Mouse (Mus musculus) heart, postnatal 36 days (tissue): Measurements from ENCODE around the gene Dock9. TPM values are rescaled to one million over a fixed set of nuclear protein-coding genes. Genes with fewer than 3 reads are reported as not detected.

Experiments used
- DNase-seq, 2 experiments: peaks; one replicate each; pipeline ENCODE4 v3.0.0; 2021 to 2022
- intact Hi-C: fragments of 180-260 bp; cut with DNase I; formaldehyde crosslinking; loops from one replicate; pipeline ENCODE4 v1.15.1; 2025
- total RNA-seq, 2 experiments: library from RNA; stranded (reverse); gene quantifications; 2 replicates each; pipeline ENCODE4 v1.2.3; 2021

Dock9 gene
- 10 to 100 TPM; 28.6 to 36.5 TPM for total RNA-seq

GRCm38 (mm10) chr14:121797457-121798410 lies at the start of gene Dock9:
TSS of gene Dock9 (minus strand) at chr14:121797837.
- DNase-seq = peak; percentile 83 to 86
- intact Hi-C loops = loop anchor here (2.0 to 5.0 kb wide), 3 partner anchors 17 to 209 kb away; no protein-coding TSS in a partner anchor

- DNase-seq = no peak
- intact Hi-C loops = no loop called here
These were observed 46.8 kb upstream of the Dock9 start for GRCm38 (mm10) chr14:121844486-121844885.

GRCm38 (mm10) chr14:121840217-121840616 lies 42.6 kb upstream of the Dock9 start:
- intact Hi-C loops = no loop called here
- DNase-seq = no peak

- intact Hi-C loops = no loop called here
- DNase-seq = no peak
These were observed 40.5 kb upstream of the Dock9 start for GRCm38 (mm10) chr14:121838161-121838560.

GRCm38 (mm10) chr14:121833001-121833520 lies 35.4 kb upstream of the Dock9 start:
- no peak for DNase-seq
- intact Hi-C loops = no loop called here

- intact Hi-C loops = no loop called here
- DNase-seq = no peak
These were observed 32.3 kb upstream of the Dock9 start for GRCm38 (mm10) chr14:121829816-121830442.

GRCm38 (mm10) chr14:121827091-121827490 lies 29.5 kb upstream of the Dock9 start:
- DNase-seq = no peak
- intact Hi-C loops = no loop called here

- intact Hi-C loops = no loop called here
- DNase-seq = peak; percentile 25 to 51
These were observed 28.1 kb upstream of the Dock9 start for GRCm38 (mm10) chr14:121825521-121826445.

- peak; percentile 79 for DNase-seq
- intact Hi-C loops = no loop called here
These were observed 26.9 kb upstream of the Dock9 start for GRCm38 (mm10) chr14:121824322-121825103.

- DNase-seq = no peak
- intact Hi-C loops = no loop called here
These were observed 25.4 kb upstream of the Dock9 start for GRCm38 (mm10) chr14:121822997-121823396.

GRCm38 (mm10) chr14:121822506-121822905 lies 24.9 kb upstream of the Dock9 start:
- intact Hi-C loops = no loop called here
- no peak for DNase-seq

- intact Hi-C loops = no loop called here
- peak in 1 of 2 experiments; percentile 20 for DNase-seq
These were observed 9.2 kb upstream of the Dock9 start for GRCm38 (mm10) chr14:121806791-121807190.

GRCm38 (mm10) chr14:121806316-121806715 lies 8.7 kb upstream of the Dock9 start:
- no peak for DNase-seq
- intact Hi-C loops = no loop called here

- intact Hi-C loops = no loop called here
- DNase-seq = no peak
These were observed 6.8 kb upstream of the Dock9 start for GRCm38 (mm10) chr14:121804461-121804860.

- no peak for DNase-seq
- intact Hi-C loops = no loop called here
These were observed 3.3 kb upstream of the Dock9 start for GRCm38 (mm10) chr14:121800962-121801361.

GRCm38 (mm10) chr14:121799112-121799511 lies 1.5 kb upstream of the Dock9 start:
- intact Hi-C loops = loop anchor here (5.0 kb wide), 1 partner anchor 97 kb away; no protein-coding TSS in a partner anchor

GRCm38 (mm10) chr14:121798411-121798799 lies 768 bp upstream of the Dock9 start:
- peak; percentile 85 to 86 for DNase-seq
- intact Hi-C loops = loop anchor here (5.0 kb wide), 1 partner anchor 96 kb away; no protein-coding TSS in a partner anchor

More at GRCm38 (mm10) chr14:121799112-121799511, 1.5 kb upstream of the Dock9 start:
- no peak for DNase-seq

GRCm38 (mm10) chr14:121796571-121797456 lies 823 bp downstream of the Dock9 start:
- intact Hi-C loops = loop anchor here (2.0 to 5.0 kb wide), 3 partner anchors 16 to 208 kb away; no protein-coding TSS in a partner anchor
- DNase-seq = no peak
